Mouse (Mus musculus) CH12.LX (cell line): ENCODE measurements around the gene Phc2. TPM values are rescaled to one million over a fixed set of nuclear protein-coding genes. Genes with fewer than 3 reads are reported as not detected.

Experiments
- DNase-seq: peaks from one replicate; pipeline ENCODE4 v3.0.0-alpha.2; 2013; ENCODE audit errors: extremely low read depth
- H3K27ac ChIP-seq: 2 replicates; pipeline ENCODE4 v1.5.1; 2012; ENCODE audit warnings: low read depth, mild to moderate bottlenecking, control low read depth, moderate library complexity; ENCODE audit not compliant: insufficient read depth
- H3K27me3 ChIP-seq: replicated peaks from 2 replicates; pipeline ENCODE3; 2012; ENCODE audit warnings: inconsistent platforms
- H3K36me3 ChIP-seq, 2 experiments: replicated peaks in 1 of 2; 2 replicates each; pipeline versions ENCODE3 to v1.6.1; 2012; ENCODE audit warnings: inconsistent platforms in 1 of 2, low read length in 1 of 2, mild to moderate bottlenecking in 1 of 2, mixed read lengths in 1 of 2, moderate library complexity in 1 of 2; ENCODE audit not compliant: control insufficient read depth in 1 of 2, insufficient read depth in 1 of 2
- H3K4me1 ChIP-seq, 2 experiments: 2 replicates each; pipeline ENCODE4 v1.6.1; 2012; ENCODE audit warnings: inconsistent platforms in 1 of 2, moderate library complexity in 1 of 2; ENCODE audit not compliant: insufficient read depth in 2 of 2, control insufficient read depth in 1 of 2
- H3K4me2 ChIP-seq: 2 replicates; pipeline ENCODE4 v1.6.1; 2012; ENCODE audit warnings: low read depth, mild to moderate bottlenecking, control low read depth; ENCODE audit not compliant: poor library complexity, insufficient read depth, severe bottlenecking
- H3K4me3 ChIP-seq, 3 experiments: fragments of 150-350 bp in 1 of 3; sonication (generic) in 1 of 3; replicated peaks in 1 of 3; 2 replicates each; pipeline versions ENCODE3 to v1.5.1; 2011 to 2012; ENCODE audit warnings: low read depth in 2 of 3, low read length in 2 of 3, mild to moderate bottlenecking in 2 of 3, moderate library complexity in 2 of 3, control low read depth in 1 of 3, improper control_type of control experiment in 1 of 3, inconsistent platforms in 1 of 3, mixed read lengths in 1 of 3; ENCODE audit not compliant: poor library complexity in 1 of 3
- H3K79me2 ChIP-seq: replicated peaks from 2 replicates; pipeline ENCODE4 v1.6.1; 2012; ENCODE audit warnings: mild to moderate bottlenecking, moderate library complexity; ENCODE audit not compliant: control insufficient read depth, poor library complexity, insufficient read depth, severe bottlenecking; ENCODE audit errors: extremely low read depth
- H3K9ac ChIP-seq: 2 replicates; pipeline ENCODE4 v1.6.1; 2012; ENCODE audit warnings: low read depth, mild to moderate bottlenecking, control low read depth, moderate library complexity; ENCODE audit not compliant: insufficient read depth
- H3K9me3 ChIP-seq: replicated peaks from 2 replicates; pipeline ENCODE3; 2012; ENCODE audit warnings: low read length, inconsistent platforms, mixed read lengths
- BHLHE40 ChIP-seq: IDR thresholded peaks from 2 replicates; pipeline ENCODE4 v1.6.1; 2011; ENCODE audit warnings: mild to moderate bottlenecking, low read depth, low read length, improper control_type of control experiment
- CHD1 ChIP-seq: IDR thresholded peaks from 2 replicates; pipeline ENCODE4 v1.6.1; 2012; ENCODE audit warnings: low read depth, low read length, improper control_type of control experiment, inconsistent platforms
- CHD2 ChIP-seq: IDR thresholded peaks from 2 replicates; pipeline ENCODE4 v1.6.1; 2011; ENCODE audit warnings: low read length, improper control_type of control experiment
- EP300 ChIP-seq: IDR thresholded peaks from 2 replicates; pipeline ENCODE4 v1.6.1; 2011; ENCODE audit warnings: low read length, improper control_type of control experiment
- ETS1 ChIP-seq: conservative IDR thresholded peaks from 2 replicates; pipeline ENCODE4 v1.6.1; 2012; ENCODE audit warnings: low read depth, mild to moderate bottlenecking, inconsistent platforms, low read length, improper control_type of control experiment, moderate library complexity
- GABPA ChIP-seq: IDR thresholded peaks from 2 replicates; pipeline ENCODE4 v1.6.1; 2012; ENCODE audit warnings: low read depth, low read length, improper control_type of control experiment, inconsistent platforms; ENCODE audit not compliant: insufficient replicate concordance
- IRF4 ChIP-seq: IDR thresholded peaks from 2 replicates; pipeline ENCODE4 v1.6.1; 2014; ENCODE audit warnings: low read depth, mild to moderate bottlenecking, inconsistent platforms, low read length, improper control_type of control experiment
- JUN ChIP-seq: IDR thresholded peaks from 2 replicates; pipeline ENCODE4 v1.6.1; 2011; ENCODE audit warnings: low read depth, mild to moderate bottlenecking, low read length, improper control_type of control experiment, moderate library complexity; ENCODE audit not compliant: insufficient read depth
- KAT2A ChIP-seq: IDR thresholded peaks from 2 replicates; pipeline ENCODE4 v1.6.1; 2012; ENCODE audit warnings: low read length, improper control_type of control experiment, inconsistent platforms; ENCODE audit not compliant: insufficient replicate concordance
- MXI1 ChIP-seq: IDR thresholded peaks from 2 replicates; pipeline ENCODE4 v1.6.1; 2011; ENCODE audit warnings: mild to moderate bottlenecking, low read depth, low read length, improper control_type of control experiment
- NRF1 ChIP-seq: IDR thresholded peaks from 2 replicates; pipeline ENCODE4 v1.6.1; 2014; ENCODE audit warnings: low read depth, mild to moderate bottlenecking, inconsistent platforms, low read length, improper control_type of control experiment, moderate library complexity
- POLR2A ChIP-seq: IDR thresholded peaks from 2 replicates; pipeline ENCODE4 v1.6.1; 2011; ENCODE audit warnings: low read depth, mild to moderate bottlenecking, improper control_type of control experiment, low read length
- POLR2AphosphoS2 ChIP-seq: IDR thresholded peaks from 2 replicates; pipeline ENCODE4 v1.6.1; 2011; ENCODE audit warnings: low read depth, low read length, improper control_type of control experiment
- RAD21 ChIP-seq: IDR thresholded peaks from 2 replicates; pipeline ENCODE4 v1.6.1; 2011; ENCODE audit warnings: low read depth, mild to moderate bottlenecking, low read length, improper control_type of control experiment, moderate library complexity
- RCOR1 ChIP-seq: conservative IDR thresholded peaks from 2 replicates; pipeline ENCODE4 v1.6.1; 2012; ENCODE audit warnings: low read depth, mild to moderate bottlenecking, inconsistent platforms, low read length, improper control_type of control experiment
- SMC3 ChIP-seq: IDR thresholded peaks from 2 replicates; pipeline ENCODE4 v1.6.1; 2011; ENCODE audit warnings: low read depth, low read length, improper control_type of control experiment
- TBP ChIP-seq: conservative IDR thresholded peaks from 2 replicates; pipeline ENCODE4 v1.6.1; 2011; ENCODE audit warnings: low read depth, low read length, improper control_type of control experiment
- TCF12 ChIP-seq: IDR thresholded peaks from 2 replicates; pipeline ENCODE4 v1.6.1; 2014; ENCODE audit warnings: low read depth, mild to moderate bottlenecking, inconsistent platforms, low read length, improper control_type of control experiment
- UBTF ChIP-seq: IDR thresholded peaks from 2 replicates; pipeline ENCODE4 v1.6.1; 2012; ENCODE audit warnings: low read depth, mild to moderate bottlenecking, inconsistent platforms, low read length, improper control_type of control experiment, moderate library complexity
- USF1 ChIP-seq: IDR thresholded peaks from 2 replicates; pipeline ENCODE4 v1.6.1; 2014; ENCODE audit warnings: low read depth, mild to moderate bottlenecking, inconsistent platforms, low read length, improper control_type of control experiment
- USF2 ChIP-seq: conservative IDR thresholded peaks from 2 replicates; pipeline ENCODE4 v1.6.1; 2011; ENCODE audit warnings: low read depth, low read length, improper control_type of control experiment
- dilution Hi-C: fragments of 300-500 bp; cut with MboI; formaldehyde crosslinking; loops from 2 replicates; pipeline ENCODE4 v1.14.3; 2020; ENCODE audit warnings: low sequenced_read_pairs; ENCODE audit not compliant: extremely low pct_unique_long_range_greater_than_20kb, extremely low pct_ligation_motif_present
- in situ Hi-C: fragments of 300-500 bp; cut with MboI; formaldehyde crosslinking; loops from 3 replicates; pipeline ENCODE4 v1.14.3; 2019; ENCODE audit warnings: low sequenced_read_pairs, low pct_ligation_motif_present, low pct_unique_long_range_greater_than_20kb, mixed read lengths
- polyA plus RNA-seq: library from polyadenylated mRNA; unstranded; fragments of >175 nt; gene quantifications from 2 replicates; pipeline ENCODE4 v1.2.1, GENCODE M21; 2012; ENCODE audit warnings: low read depth; ENCODE audit not compliant: insufficient read length
- total RNA-seq, 2 experiments: library from RNA; depleted of rRNA; stranded (reverse); fragments of 300-350 nt in 1 of 2; fragments of >200 nt in 1 of 2; gene quantifications; 2 replicates each; pipeline ENCODE4 v1.2.3; 2012 to 2014

The Phc2 gene
- total and polyA plus RNA-seq, 3 experiments = 24.1 to 53.2 (median 29.6) TPM

GRCm38 (mm10) chr4:128755900-128756299 lies 101.4 kb downstream of the Phc2 start:
- no peak overlapping the region for H3K27ac ChIP-seq
- H3K27me3 ChIP-seq = no peaks in the 10 kb centered on the region
- dilution Hi-C loops (no loop called here), in situ Hi-C loops (no loop called here)
- TF ChIP-seq CHD1 = no peak
- TF ChIP-seq BHLHE40 = no peak
- no peak for TF ChIP-seq POLR2AphosphoS2
- no peak for TF ChIP-seq SMC3
- TF ChIP-seq IRF4 = no peak
- TF ChIP-seq POLR2A = no peak
- TF ChIP-seq RAD21 = no peak
- H3K79me2 ChIP-seq = no peaks in the 10 kb centered on the region
- H3K9ac ChIP-seq = no peak overlapping the region
- H3K36me3 ChIP-seq = peaks cover 30 to 40% of the 10 kb centered on the region in 2 experiments
- peaks cover 3 to 19% of the 10 kb centered on the region in 2 experiments; a peak in 3 of 4 replicates for H3K4me1 ChIP-seq
- no peak overlapping the region for H3K4me2 ChIP-seq
- DNase-seq = no peak
- H3K4me3 ChIP-seq = no peak overlapping the region
- no peaks in the 10 kb centered on the region for H3K9me3 ChIP-seq

- DNase-seq = no peak
- TF ChIP-seq EP300 (no peak), NRF1 (no peak), CHD2 (no peak), ETS1 (no peak), RCOR1 (no peak), TCF12 (no peak), IRF4 (no peak), UBTF (no peak), TBP (no peak), MXI1 (no peak), USF1 (no peak), GABPA (no peak), POLR2A (no peak), KAT2A (no peak), CHD1 (no peak), JUN (no peak), USF2 (no peak)
- Histone ChIP-seq H3K9ac (no peak overlapping the region), H3K9me3 (peaks cover 11% of the 10 kb centered on the region), H3K79me2 (no peaks in the 10 kb centered on the region), H3K4me2 (no peak overlapping the region), H3K27ac (no peak overlapping the region), H3K4me1 (peaks cover 3 to 19% of the 10 kb centered on the region in 2 experiments; a peak in 3 of 4 replicates), H3K4me3 (no peak overlapping the region), H3K27me3 (no peaks in the 10 kb centered on the region), H3K36me3 (peaks cover 0 to 8% of the 10 kb centered on the region in 2 experiments)
- dilution Hi-C loops (no loop called here), in situ Hi-C loops (no loop called here)
Measured at GRCm38 (mm10) chr4:128759214-128759613, 104.7 kb downstream of the Phc2 start.
